Mouse (Mus musculus): ENCODE data around the gene Mrpl43. TPM values are rescaled to one million over a fixed set of nuclear protein-coding genes. Genes with fewer than 3 reads are reported as not detected.

Mrpl43 gene
- 27.4 and 28.8 TPM in 2 replicates for polyA plus RNA-seq (2015; fragmentation: Nextera tagmentation; extraction: Ambion mirVana)

DNA sequence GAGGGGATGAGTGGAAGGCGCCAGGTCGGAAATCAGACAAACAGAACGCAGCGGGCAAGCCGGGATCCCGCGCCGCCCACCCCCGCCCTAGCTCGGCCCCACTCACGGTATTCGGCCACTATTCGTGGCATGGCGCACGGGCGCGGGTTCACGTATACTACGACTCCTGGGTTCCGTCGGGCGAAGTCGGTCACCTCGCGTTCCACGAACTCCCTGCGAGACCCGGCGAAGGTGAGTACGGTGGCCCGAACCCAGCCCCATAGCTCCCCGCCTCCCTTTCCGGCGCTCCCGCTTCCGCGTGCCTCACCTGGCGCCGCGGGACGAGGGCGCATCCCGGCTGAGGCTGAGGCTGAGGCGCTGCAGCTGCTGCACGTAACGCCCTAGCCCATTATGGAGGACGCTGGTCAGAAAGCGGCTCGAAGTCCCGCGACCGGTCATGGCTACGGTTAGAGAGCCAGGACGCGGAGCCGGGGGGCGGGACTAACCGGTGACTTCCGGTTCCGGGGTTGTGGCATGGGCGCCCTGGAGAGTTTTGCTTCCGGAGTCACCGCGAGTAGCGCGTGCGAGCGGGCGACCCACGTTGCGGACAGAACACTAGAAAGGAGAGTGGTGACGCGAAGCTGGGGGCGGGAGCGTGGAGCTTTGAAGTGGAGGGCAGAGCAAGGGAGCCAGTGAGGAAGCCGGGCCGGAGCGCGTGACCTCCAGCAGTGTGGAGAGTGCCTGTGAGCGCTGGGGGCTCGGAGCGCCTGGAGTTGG is at the start of gene Mrpl43:
Gene Mrpl43 (minus strand): TSS at position 486 of the 756 bp plus-strand sequence.
- peak; percentile 84 for ATAC-seq (ENCODE audit: insufficient read depth)
- Histone ChIP-seq H3K27me3 (no peaks in the 10 kb centered on the region), H3K4me3 (replicated peaks) (peak within 1 kb of the TSS; percentile 80), H3K36me3 (replicated peaks) (peaks cover 46% of the 10 kb centered on the region), H3K4me2 (peak within 1 kb of the TSS; percentile 95), H3K27ac (replicated peaks) (peak within 1 kb of the TSS; percentile 79), H3K4me1 (replicated peaks) (peaks cover 35% of the 10 kb centered on the region), H3K9ac (peak within 1 kb of the TSS; percentile 75), H3K9me3 (replicated peaks) (no peaks in the 10 kb centered on the region)
- under 1% methylated on average over 82 of the region's 82 CpGs for WGBS (ENCODE audit: insufficient replicate concordance)

GRCm38 (mm10) chr19:45054892-45055690 is 48.8 kb upstream of the Mrpl43 start:
- Histone ChIP-seq H3K4me2 (no peak overlapping the region), H3K27me3 (no peaks in the 10 kb centered on the region), H3K9ac (no peak overlapping the region), H3K4me3 (replicated peaks) (no peak overlapping the region), H3K27ac (replicated peaks) (no peak overlapping the region), H3K36me3 (replicated peaks) (no peaks in the 10 kb centered on the region), H3K9me3 (replicated peaks) (no peaks in the 10 kb centered on the region), H3K4me1 (replicated peaks) (peaks cover 32% of the 10 kb centered on the region)
- 48% methylated on average over 6 of the region's 6 CpGs for WGBS (ENCODE audit: insufficient replicate concordance)
- no peak for ATAC-seq (ENCODE audit: insufficient read depth)

GRCm38 (mm10) chr19:45053451-45053850 is 47.2 kb upstream of the Mrpl43 start:
- 69% methylated on average over 8 of the region's 8 CpGs for WGBS (ENCODE audit: insufficient replicate concordance)

GRCm38 (mm10) chr19:45049523-45049922 is 43.3 kb upstream of the Mrpl43 start:
- Histone ChIP-seq H3K27me3 (peaks cover 29% of the 10 kb centered on the region), H3K9ac (no peak overlapping the region), H3K4me2 (no peak overlapping the region), H3K27ac (replicated peaks) (no peak overlapping the region), H3K4me1 (replicated peaks) (peaks cover 33% of the 10 kb centered on the region), H3K4me3 (replicated peaks) (no peak overlapping the region), H3K9me3 (replicated peaks) (no peaks in the 10 kb centered on the region), H3K36me3 (replicated peaks) (no peaks in the 10 kb centered on the region)
- 65% methylated on average over 9 of the region's 9 CpGs for WGBS (ENCODE audit: insufficient replicate concordance)
- ATAC-seq (ENCODE audit: insufficient read depth), result no peak

More at GRCm38 (mm10) chr19:45053451-45053850, 47.2 kb upstream of the Mrpl43 start:
- Histone ChIP-seq H3K4me2 (no peak overlapping the region), H3K27me3 (no peaks in the 10 kb centered on the region; the same call in 1 of the 2 replicates), H3K9me3 (replicated peaks) (no peaks in the 10 kb centered on the region), H3K27ac (replicated peaks) (no peak overlapping the region), H3K9ac (no peak overlapping the region), H3K36me3 (replicated peaks) (no peaks in the 10 kb centered on the region), H3K4me1 (replicated peaks) (peaks cover 26% of the 10 kb centered on the region), H3K4me3 (replicated peaks) (no peak overlapping the region)
- ATAC-seq (ENCODE audit: insufficient read depth), result no peak

DNA sequence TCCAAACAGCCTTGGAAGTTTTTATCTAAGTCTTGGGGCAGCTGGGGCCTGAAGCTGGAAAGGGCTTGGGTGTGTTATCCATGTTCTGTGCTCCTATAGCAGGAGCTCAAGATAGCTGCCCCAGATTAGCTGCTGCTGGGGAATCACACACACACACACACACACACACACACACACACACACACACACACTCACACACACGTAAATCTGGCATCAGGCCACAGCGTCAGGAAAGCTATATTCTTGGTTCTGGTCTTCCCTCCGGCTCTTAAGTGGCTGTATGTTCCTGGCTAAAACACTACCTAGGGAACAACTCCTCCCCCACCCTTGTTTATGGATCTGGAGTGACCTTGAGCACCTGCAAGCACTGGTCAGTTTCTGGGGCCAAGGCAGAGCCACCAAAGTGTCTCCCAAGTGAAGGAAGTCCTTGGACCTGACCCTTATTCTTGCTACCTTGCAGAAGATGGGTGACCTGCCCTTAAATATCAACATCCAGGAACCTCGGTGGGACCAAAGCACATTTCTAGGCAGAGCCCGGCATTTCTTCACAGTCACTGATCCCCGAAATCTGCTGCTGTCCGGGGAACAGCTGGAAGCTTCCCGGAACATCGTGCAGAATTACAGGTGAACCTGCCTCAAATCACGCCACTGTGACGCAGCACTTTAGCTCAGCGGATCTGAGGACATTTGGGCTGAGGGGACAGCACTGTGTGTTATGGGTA is 42.6 kb upstream of the Mrpl43 start:
- Histone ChIP-seq H3K4me1 (replicated peaks) (peaks cover 33% of the 10 kb centered on the region), H3K27ac (replicated peaks) (no peak overlapping the region), H3K4me2 (peak overlapping the region; percentile 89), H3K9me3 (replicated peaks) (no peaks in the 10 kb centered on the region), H3K9ac (0 out of 2 replicates have a peak overlapping the region, but pooled peaks have one; percentile 59), H3K27me3 (peaks cover 36% of the 10 kb centered on the region), H3K36me3 (replicated peaks) (no peaks in the 10 kb centered on the region), H3K4me3 (replicated peaks) (peak overlapping the region; percentile 64; the same call in 1 of the 2 replicates)
- no peak for ATAC-seq (ENCODE audit: insufficient read depth)
- 70% methylated on average over 12 of the region's 12 CpGs for WGBS (ENCODE audit: insufficient replicate concordance)

- H3K9ac ChIP-seq, result peak overlapping the region; percentile 59
- peak overlapping the region; percentile 82 for H3K27ac ChIP-seq (replicated peaks)
- peak; percentile 69 for ATAC-seq (ENCODE audit: insufficient read depth)
- H3K4me1 ChIP-seq (replicated peaks), result peaks cover 33% of the 10 kb centered on the region
- H3K36me3 ChIP-seq (replicated peaks), result no peaks in the 10 kb centered on the region
- peaks cover 43% of the 10 kb centered on the region for H3K27me3 ChIP-seq
- no peaks in the 10 kb centered on the region for H3K9me3 ChIP-seq (replicated peaks)
- H3K4me2 ChIP-seq, result peak overlapping the region; percentile 89
- H3K4me3 ChIP-seq (replicated peaks), result peak overlapping the region; percentile 64
- 20% methylated on average over 11 of the region's 11 CpGs for WGBS (ENCODE audit: insufficient replicate concordance)
Observed at GRCm38 (mm10) chr19:45047935-45048643, 41.8 kb upstream of the Mrpl43 start.

DNA sequence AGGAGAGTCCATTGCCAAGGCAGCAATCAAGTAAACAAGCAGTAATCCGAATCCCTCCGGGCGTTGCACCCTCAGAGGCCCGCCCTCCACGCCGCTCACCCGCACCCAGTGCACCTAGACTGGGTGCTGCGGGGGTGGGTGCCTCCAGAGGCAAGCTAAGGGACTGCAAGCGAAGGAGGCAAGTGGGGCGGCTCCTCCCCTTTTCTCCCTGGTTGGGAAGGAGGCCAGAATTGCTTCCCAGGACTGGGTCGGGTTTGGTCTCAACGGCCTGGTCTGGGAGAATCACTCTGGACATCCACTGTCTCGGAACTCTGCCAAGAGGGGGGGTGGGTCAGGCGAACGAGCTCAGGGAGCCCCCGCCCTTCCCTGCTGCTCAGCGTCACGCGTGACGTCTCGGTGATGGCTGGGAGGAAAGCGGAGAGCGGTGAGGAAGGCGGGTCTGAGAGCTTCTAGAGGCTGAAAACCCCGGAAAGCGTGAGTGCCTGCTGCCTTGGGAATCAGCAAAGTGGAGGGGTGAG is 41.2 kb upstream of the Mrpl43 start, which contains the start of gene Sfxn3:
Gene Sfxn3 (plus strand): TSS at position 87 of the 518 bp plus-strand sequence.
- WGBS (ENCODE audit: insufficient replicate concordance), result under 1% methylated on average over 26 of the region's 26 CpGs
- H3K4me1 ChIP-seq (replicated peaks), result peaks cover 33% of the 10 kb centered on the region
- H3K9ac ChIP-seq, result peak within 1 kb of the TSS; percentile 59
- peak; percentile 86 for ATAC-seq (ENCODE audit: insufficient read depth)
- peaks cover 48% of the 10 kb centered on the region for H3K27me3 ChIP-seq
- no peaks in the 10 kb centered on the region for H3K9me3 ChIP-seq (replicated peaks)
- H3K27ac ChIP-seq (replicated peaks), result peak within 1 kb of the TSS; percentile 82
- peak within 1 kb of the TSS; percentile 64 for H3K4me3 ChIP-seq (replicated peaks)
- peak within 1 kb of the TSS; percentile 89 for H3K4me2 ChIP-seq
- no peaks in the 10 kb centered on the region for H3K36me3 ChIP-seq (replicated peaks)

GRCm38 (mm10) chr19:45046523-45047321 is 40.5 kb upstream of the Mrpl43 start:
- Histone ChIP-seq H3K36me3 (replicated peaks) (no peaks in the 10 kb centered on the region), H3K4me1 (replicated peaks) (peaks cover 33% of the 10 kb centered on the region), H3K27ac (replicated peaks) (peak overlapping the region; percentile 82), H3K9ac (peak overlapping the region; percentile 59), H3K9me3 (replicated peaks) (no peaks in the 10 kb centered on the region), H3K27me3 (peaks cover 55% of the 10 kb centered on the region), H3K4me2 (peak overlapping the region; percentile 89), H3K4me3 (replicated peaks) (peak overlapping the region; percentile 64)
- 4% methylated on average over 34 of the region's 34 CpGs for WGBS (ENCODE audit: insufficient replicate concordance)
- peak; percentile 8; the same call in 1 of the 2 replicates for ATAC-seq (ENCODE audit: insufficient read depth)

DNA sequence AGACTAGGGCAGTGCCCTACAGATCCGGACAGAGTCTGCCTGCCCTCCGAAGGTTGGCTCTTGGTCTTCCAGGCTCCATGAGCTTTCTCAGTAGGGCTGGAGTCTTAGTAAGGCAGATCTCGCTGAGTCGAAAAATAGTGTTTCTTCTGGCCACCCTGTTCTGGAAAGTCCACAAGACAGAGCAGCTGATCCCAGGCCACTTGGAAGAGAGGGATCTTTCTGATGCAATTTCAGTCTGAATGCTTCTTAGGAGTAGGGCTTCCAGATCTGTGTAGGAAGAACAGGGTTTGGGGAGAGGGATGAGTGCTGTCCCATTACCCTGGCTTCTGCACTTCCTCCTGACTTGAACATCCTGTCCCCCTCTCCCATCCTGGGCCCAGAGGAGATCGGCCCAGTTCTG is 39.4 kb upstream of the Mrpl43 start, which contains the start of gene Pdzd7:
Gene Pdzd7 (minus strand): TSS at position 67 of the 400 bp plus-strand sequence.
- 55% methylated on average over 5 of the region's 5 CpGs for WGBS (ENCODE audit: insufficient replicate concordance)
- Histone ChIP-seq H3K9me3 (replicated peaks) (no peaks in the 10 kb centered on the region), H3K4me3 (replicated peaks) (peak within 1 kb of the TSS; percentile 64), H3K36me3 (replicated peaks) (no peaks in the 10 kb centered on the region), H3K9ac (no peak within 1 kb of the TSS), H3K4me1 (replicated peaks) (peaks cover 33% of the 10 kb centered on the region), H3K27ac (replicated peaks) (no peak within 1 kb of the TSS), H3K4me2 (peak within 1 kb of the TSS; percentile 89), H3K27me3 (peaks cover 65% of the 10 kb centered on the region)
- no peak for ATAC-seq (ENCODE audit: insufficient read depth)

Measured in liver, embryonic 15.5 days (tissue).